Mouse (Mus musculus) MEL (cell line): ENCODE data around the gene Pard3b. TPM values are rescaled to one million over a fixed set of nuclear protein-coding genes. Genes with fewer than 3 reads are reported as not detected.

Experiments used
- DNase-seq: peaks from one replicate; pipeline ENCODE4 v3.0.0; 2011; ENCODE audit warnings: low read depth, low spot score
- H3K27ac ChIP-seq: 2 replicates; pipeline ENCODE4 v1.5.1; 2012; ENCODE audit warnings: low read depth, mild to moderate bottlenecking, control low read depth, low read length, moderate library complexity; ENCODE audit not compliant: control insufficient read depth
- H3K27me3 ChIP-seq, 2 experiments: fragments of 150-350 bp in 1 of 2; sonication (generic) in 1 of 2; 2 replicates each; pipeline ENCODE4 v1.6.1; 2012; ENCODE audit warnings: low read length in 2 of 2, mild to moderate bottlenecking in 2 of 2, improper control_type of control experiment in 1 of 2, moderate library complexity in 1 of 2; ENCODE audit not compliant: insufficient read depth in 2 of 2, control insufficient read depth in 1 of 2
- H3K36me3 ChIP-seq, 2 experiments: 2 replicates each; pipeline ENCODE4 v1.6.1; 2012 to 2014; ENCODE audit warnings: low read length in 2 of 2, improper control_type of control experiment in 1 of 2, inconsistent platforms in 1 of 2, mild to moderate bottlenecking in 1 of 2; ENCODE audit not compliant: insufficient read depth in 2 of 2, control insufficient read depth in 1 of 2
- H3K4me1 ChIP-seq, 2 experiments: fragments of 150-350 bp in 1 of 2; sonication (generic) in 1 of 2; 2 replicates each; pipeline ENCODE4 v1.6.1; 2012; ENCODE audit warnings: low read length in 2 of 2, improper control_type of control experiment in 1 of 2, mild to moderate bottlenecking in 1 of 2; ENCODE audit not compliant: insufficient read depth in 2 of 2, control insufficient read depth in 1 of 2
- H3K4me3 ChIP-seq, 2 experiments: fragments of 150-350 bp in 1 of 2; sonication (generic) in 1 of 2; 2 replicates each; pipeline ENCODE4 v1.5.1; 2012; ENCODE audit warnings: low read depth in 2 of 2, low read length in 2 of 2, mild to moderate bottlenecking in 2 of 2, moderate library complexity in 2 of 2, control low read depth in 1 of 2, improper control_type of control experiment in 1 of 2; ENCODE audit not compliant: control insufficient read depth in 1 of 2, insufficient read depth in 1 of 2
- H3K79me2 ChIP-seq: 2 replicates; pipeline ENCODE4 v1.6.1; 2012; ENCODE audit warnings: mild to moderate bottlenecking, low read length, moderate library complexity; ENCODE audit not compliant: control insufficient read depth, poor library complexity, insufficient read depth
- H3K9ac ChIP-seq: 2 replicates; pipeline ENCODE4 v1.6.1; 2012; ENCODE audit warnings: low read depth, mild to moderate bottlenecking, control low read depth, low read length, moderate library complexity; ENCODE audit not compliant: control insufficient read depth, poor library complexity, severe bottlenecking
- H3K9me3 ChIP-seq: fragments of 150-350 bp; sonication (generic); replicated peaks from 2 replicates; pipeline ENCODE4 v1.6.1; 2012; ENCODE audit warnings: mild to moderate bottlenecking, low read length, improper control_type of control experiment, moderate library complexity; ENCODE audit not compliant: insufficient read depth
- BHLHE40 ChIP-seq: IDR thresholded peaks from 2 replicates; pipeline ENCODE4 v1.6.1; 2012; ENCODE audit warnings: low read depth, mild to moderate bottlenecking, inconsistent platforms, low read length, improper control_type of control experiment, borderline replicate concordance
- CTCF ChIP-seq, 3 experiments: IDR thresholded peaks in 2 of 3; conservative IDR thresholded peaks in 1 of 3; 2 replicates each; pipeline ENCODE4 v1.5.1; 2011 to 2012; ENCODE audit warnings: low read length in 3 of 3, low read depth in 2 of 3, mild to moderate bottlenecking in 2 of 3, improper control_type of control experiment in 1 of 3, inconsistent platforms in 1 of 3, mixed read lengths in 1 of 3, moderate library complexity in 1 of 3; ENCODE audit not compliant: control insufficient read depth in 1 of 3, insufficient read depth in 1 of 3, poor library complexity in 1 of 3, severe bottlenecking in 1 of 3
- E2F4 ChIP-seq: IDR thresholded peaks from 2 replicates; pipeline ENCODE4 v1.6.1; 2011; ENCODE audit warnings: low read depth, low read length, improper control_type of control experiment, borderline replicate concordance
- GABPA ChIP-seq: IDR thresholded peaks from 2 replicates; pipeline ENCODE4 v1.6.1; 2012; ENCODE audit warnings: low read depth, mild to moderate bottlenecking, inconsistent platforms, low read length, improper control_type of control experiment, moderate library complexity
- GATA1 ChIP-seq: IDR thresholded peaks from 2 replicates; pipeline ENCODE4 v1.6.1; 2011; ENCODE audit warnings: low read depth, low read length, improper control_type of control experiment
- JUND ChIP-seq: IDR thresholded peaks from 2 replicates; pipeline ENCODE4 v1.6.1; 2011; ENCODE audit warnings: low read depth, mild to moderate bottlenecking, improper control_type of control experiment, low read length
- KAT2A ChIP-seq: conservative IDR thresholded peaks from 2 replicates; pipeline ENCODE4 v1.6.1; 2012; ENCODE audit warnings: low read depth, low read length, improper control_type of control experiment, inconsistent platforms
- MAFK ChIP-seq: IDR thresholded peaks from 2 replicates; pipeline ENCODE4 v1.6.1; 2011; ENCODE audit warnings: low read depth, mild to moderate bottlenecking, low read length, improper control_type of control experiment, borderline replicate concordance
- MEF2A ChIP-seq: IDR thresholded peaks from 2 replicates; pipeline ENCODE4 v1.6.1; 2014; ENCODE audit warnings: low read depth, mild to moderate bottlenecking, inconsistent platforms, low read length, improper control_type of control experiment; ENCODE audit not compliant: poor library complexity, insufficient replicate concordance, severe bottlenecking; ENCODE audit errors: extremely low read depth
- MXI1 ChIP-seq: IDR thresholded peaks from 2 replicates; pipeline ENCODE4 v1.6.1; 2011; ENCODE audit warnings: mild to moderate bottlenecking, low read depth, low read length, improper control_type of control experiment
- MYB ChIP-seq: IDR thresholded peaks from 2 replicates; pipeline ENCODE4 v1.6.1; 2011; ENCODE audit warnings: mild to moderate bottlenecking, low read depth, low read length, improper control_type of control experiment
- MYC ChIP-seq: IDR thresholded peaks from 2 replicates; pipeline ENCODE4 v1.6.1; 2011; ENCODE audit warnings: low read depth, mild to moderate bottlenecking, low read length, improper control_type of control experiment, moderate library complexity
- POLR2A ChIP-seq, 2 experiments: IDR thresholded peaks; 2 replicates each; pipeline ENCODE4 v1.6.1; 2011 to 2012; ENCODE audit warnings: low read length in 2 of 2, mild to moderate bottlenecking in 2 of 2, control low read depth in 1 of 2, improper control_type of control experiment in 1 of 2, low read depth in 1 of 2, moderate library complexity in 1 of 2; ENCODE audit not compliant: control insufficient read depth in 1 of 2, insufficient read depth in 1 of 2, poor library complexity in 1 of 2
- POLR2AphosphoS2 ChIP-seq: IDR thresholded peaks from 2 replicates; pipeline ENCODE4 v1.6.1; 2011; ENCODE audit warnings: low read length, improper control_type of control experiment
- RAD21 ChIP-seq: IDR thresholded peaks from 2 replicates; pipeline ENCODE4 v1.6.1; 2011; ENCODE audit warnings: mild to moderate bottlenecking, low read depth, low read length, improper control_type of control experiment
- SMC3 ChIP-seq: IDR thresholded peaks from 2 replicates; pipeline ENCODE4 v1.6.1; 2011; ENCODE audit warnings: low read depth, low read length, improper control_type of control experiment
- TAL1 ChIP-seq: IDR thresholded peaks from 2 replicates; pipeline ENCODE4 v1.6.1; 2012; ENCODE audit warnings: mild to moderate bottlenecking, inconsistent platforms, low read length, moderate library complexity, mixed read lengths
- USF1 ChIP-seq: IDR thresholded peaks from 2 replicates; pipeline ENCODE4 v1.6.1; 2014; ENCODE audit warnings: low read depth, mild to moderate bottlenecking, inconsistent platforms, low read length, improper control_type of control experiment, moderate library complexity
- USF2 ChIP-seq, 2 experiments: IDR thresholded peaks; 2 replicates each; pipeline ENCODE4 v1.6.1; 2011 to 2012; ENCODE audit warnings: improper control_type of control experiment in 2 of 2, low read length in 2 of 2, borderline replicate concordance in 1 of 2, inconsistent platforms in 1 of 2, low read depth in 1 of 2, mild to moderate bottlenecking in 1 of 2; ENCODE audit not compliant: insufficient read depth in 1 of 2
- ZC3H11A ChIP-seq: IDR thresholded peaks from 2 replicates; pipeline ENCODE4 v1.6.1; 2012; ENCODE audit warnings: low read depth, mild to moderate bottlenecking, inconsistent platforms, low read length, improper control_type of control experiment
- ZMIZ1 ChIP-seq: IDR thresholded peaks from 2 replicates; pipeline ENCODE4 v1.6.1; 2012; ENCODE audit warnings: low read depth, mild to moderate bottlenecking, inconsistent platforms, low read length, improper control_type of control experiment, moderate library complexity
- polyA plus RNA-seq, 2 experiments: library from polyadenylated mRNA; stranded (reverse) in 1 of 2; unstranded in 1 of 2; fragments of >175 nt in 1 of 2; fragments of >200 nt in 1 of 2; gene quantifications; 2 replicates each; pipeline versions ENCODE4 v1.2.1 to v1.2.4; 2012; ENCODE audit warnings: low replicate concordance in 2 of 2, low read depth in 1 of 2; ENCODE audit not compliant: insufficient read length in 2 of 2, insufficient read depth in 1 of 2, missing spikeins in 1 of 2
- total RNA-seq: library from RNA; depleted of rRNA; stranded (reverse); fragments of 300-350 nt; gene quantifications from 2 replicates; pipeline ENCODE4 v1.2.3, GENCODE M21; 2012

The Pard3b gene
- total and polyA plus RNA-seq, 3 experiments, result not detected

DNA sequence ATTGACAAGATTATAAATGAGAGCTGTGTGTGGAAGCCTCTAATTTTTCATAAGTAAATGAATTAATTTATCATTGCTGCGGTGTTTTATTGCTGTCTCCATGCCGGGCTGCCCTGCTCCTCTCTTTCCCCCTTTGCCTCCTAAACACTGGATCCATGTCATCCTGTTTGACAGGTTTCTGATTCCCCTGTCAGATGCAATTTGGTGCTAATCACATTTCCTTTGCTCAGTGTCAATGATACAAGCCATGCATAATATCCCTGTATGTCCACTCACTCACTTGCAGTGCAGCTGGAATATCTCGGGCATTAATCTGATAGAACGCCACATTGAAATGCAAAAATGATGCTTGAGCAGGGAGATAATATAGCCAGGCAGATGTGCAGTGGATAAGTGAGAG is 329.2 kb downstream of the Pard3b start:
- no peaks in the 10 kb centered on the region for H3K36me3 ChIP-seq
- H3K27me3 ChIP-seq, result no peaks in the 10 kb centered on the region
- no peak overlapping the region for H3K4me3 ChIP-seq
- TF ChIP-seq MEF2A (no peak), MAFK (no peak), BHLHE40 (no peak), POLR2A (IDR thresholded peaks at IDR 0.05; ENCODE audit: control insufficient read depth in 1 of 2, insufficient read depth in 1 of 2, low read depth in 1 of 2, low read length in 2 of 2, poor library complexity in 1 of 2) (no peak), GABPA (no peak), JUND (no peak), POLR2AphosphoS2 (no peak), USF2 (IDR thresholded peaks at IDR 0.05; ENCODE audit: borderline replicate concordance in 1 of 2, insufficient read depth in 1 of 2, low read depth in 1 of 2, low read length in 2 of 2) (no peak), SMC3 (no peak), ZMIZ1 (no peak), TAL1 (no peak), ZC3H11A (no peak), MXI1 (no peak), MYC (no peak), GATA1 (no peak)
- no peak overlapping the region for H3K27ac ChIP-seq
- no peaks in the 10 kb centered on the region for H3K4me1 ChIP-seq
- no peak overlapping the region for H3K9ac ChIP-seq
- no peak for DNase-seq
- H3K9me3 ChIP-seq, result no peaks in the 10 kb centered on the region
- H3K79me2 ChIP-seq, result no peaks in the 10 kb centered on the region

DNA sequence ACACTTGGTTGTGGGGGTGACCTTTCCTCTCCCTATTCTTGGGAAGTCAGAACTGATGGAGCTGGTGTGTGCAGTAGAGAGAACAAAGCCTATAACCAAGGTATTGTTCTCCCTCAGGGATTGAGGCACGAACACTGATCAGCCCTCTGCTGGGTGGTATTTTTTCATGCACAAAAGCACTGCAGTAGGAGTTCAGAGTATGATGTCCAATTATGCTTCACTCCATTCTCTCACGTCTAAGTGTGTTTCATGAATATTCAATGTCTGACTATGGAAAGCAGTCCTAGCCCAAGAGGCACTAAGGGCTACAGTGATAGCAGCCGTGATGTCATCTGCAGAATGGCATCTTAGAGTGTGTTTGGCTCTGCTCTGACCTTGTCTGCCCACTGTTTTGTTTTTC is 359.1 kb downstream of the Pard3b start:
- Histone ChIP-seq H3K79me2 (no peaks in the 10 kb centered on the region), H3K4me1 (no peaks in the 10 kb centered on the region), H3K27ac (no peak overlapping the region)
- TF ChIP-seq MAFK (no peak), KAT2A (no peak), ZC3H11A (no peak), POLR2A (IDR thresholded peaks at IDR 0.05; ENCODE audit: control insufficient read depth in 1 of 2, insufficient read depth in 1 of 2, low read depth in 1 of 2, low read length in 2 of 2, poor library complexity in 1 of 2) (no peak), USF1 (no peak), E2F4 (no peak), MYB (no peak), CTCF (IDR thresholded peaks at IDR 0.05 in 2 of 3, conservative IDR thresholded peaks at IDR 0.05 in 1 of 3; ENCODE audit: control insufficient read depth in 1 of 3, insufficient read depth in 1 of 3, low read depth in 2 of 3, low read length in 3 of 3, poor library complexity in 1 of 3, severe bottlenecking in 1 of 3) (no peak), TAL1 (no peak), RAD21 (no peak)
- TF ChIP-seq, all 39 proteins: peak for 0
- Histone ChIP-seq H3K9me3 (no peaks in the 10 kb centered on the region), H3K27me3 (no peaks in the 10 kb centered on the region), H3K36me3 (no peaks in the 10 kb centered on the region), H3K9ac (no peak overlapping the region), H3K4me3 (no peak overlapping the region)
- no peak for DNase-seq
